Comparison of ENCODE assay signal across 12 mouse cellular contexts in the genomic region with DNA sequence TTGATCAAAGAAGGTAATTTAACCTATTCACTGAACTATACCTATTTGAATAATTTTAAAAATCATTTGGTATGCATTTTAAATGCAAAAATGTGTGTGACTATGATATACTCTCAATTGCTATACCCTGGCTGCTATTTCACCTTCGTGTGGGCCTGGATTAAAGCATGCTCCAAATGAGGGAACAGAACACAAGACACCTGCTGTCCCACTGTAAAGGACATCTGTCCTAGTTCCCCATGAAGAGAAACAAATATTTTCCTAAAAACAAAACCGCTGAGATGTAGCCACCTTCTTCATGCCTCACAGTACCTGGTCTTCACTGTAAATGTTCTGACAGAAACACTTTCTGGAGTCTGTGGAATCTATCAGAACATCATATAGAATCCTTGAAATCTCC.
DNase-seq lines count a peak whose midpoint lies in the region.
"Had no signal": no experiment of that assay in that cellular context is flagged by ENCODE, and none has a peak within 500 bp of the region (broad histone marks: within the 10 kb centered on the region; RNA-seq: fewer than 3 reads in every experiment).

No protein-coding gene starts in this region.

- DNase-seq in brain, adult 2 months (ENCODE audit: low read depth, low spot score), result peak; percentile 81
- peak; percentile 12 for DNase-seq in cerebellum, adult 11 months
- peak; percentile 25 to 55 for DNase-seq in cerebellum, adult 18-20 months
- DNase-seq in cerebellum, adult 9-10 months, result peak; percentile 71
- DNase-seq in frontal cortex, postnatal 25 days (ENCODE audit: low spot score in 2 of 2), result no peak
- DNase-seq in layer of hippocampus, adult 11-12 months (ENCODE audit: low spot score), result no peak
- DNase-seq in urinary bladder, adult 18-20 months (ENCODE audit: low spot score in 2 of 2), result no peak
- DNase-seq in heart, adult 9 months (ENCODE audit: low spot score in 2 of 2), result no peak
- DNase-seq: adrenal gland, adult 2 months; adrenal gland, postnatal 10 days; adrenal gland, postnatal 25 days; forebrain, postnatal 0 days had no signal

Comparison
In these comparisons a context has a peak if more than half of its experiments do, and no peak if none do; other contexts are left out.
1. DNase-seq: peak in brain, adult 2 months (single experiment), cerebellum, adult 11 months (single experiment), cerebellum, adult 18-20 months (2 of 2) and cerebellum, adult 9-10 months (single experiment); none in frontal cortex, postnatal 25 days (0 of 2), layer of hippocampus, adult 11-12 months (single experiment), urinary bladder, adult 18-20 months (0 of 2) and heart, adult 9 months (0 of 2).